Mouse (Mus musculus): Measurements from ENCODE around the gene Spop. TPM values are rescaled to one million over a fixed set of nuclear protein-coding genes. Genes with fewer than 3 reads are reported as not detected.

The Spop gene
- total and polyA plus RNA-seq, 2 experiments from 2014 or later: 34.5 to 142 TPM

- ATAC-seq (ENCODE audit: insufficient read depth, low read depth): no peak
- H3K4me3 ChIP-seq (ENCODE audit: low read depth, low read length): no peak overlapping the region
- no peak for DNase-seq (ENCODE audit: low spot score)
- WGBS: 53% methylated on average over 5 of the region's 5 CpGs
- H3K36me3 ChIP-seq (replicated peaks; ENCODE audit: control insufficient read depth, insufficient read depth, low read length): peaks cover 24% of the 10 kb centered on the region; the same call in 1 of the 2 replicates
- H3K4me2 ChIP-seq (ENCODE audit: low read depth, low read length): no peak overlapping the region
- H3K27me3 ChIP-seq (ENCODE audit: control insufficient read depth, insufficient read depth, low read length): no peaks in the 10 kb centered on the region
- no peak overlapping the region for H3K9ac ChIP-seq (replicated peaks; ENCODE audit: low read depth, low read length)
- no peak for TF ChIP-seq CTCF (IDR thresholded peaks at IDR 0.05; ENCODE audit: low read depth)
- TF ChIP-seq EP300 (IDR thresholded peaks at IDR 0.05; ENCODE audit: low read depth): no peak
- H3K4me1 ChIP-seq (ENCODE audit: control insufficient read depth, insufficient read depth): no peaks in the 10 kb centered on the region
- no peaks in the 10 kb centered on the region for H3K9me3 ChIP-seq (replicated peaks; ENCODE audit: control insufficient read depth, low read length)
- no peak overlapping the region for H3K27ac ChIP-seq (ENCODE audit: low read depth)
Measured at GRCm38 (mm10) chr11:95379552-95379951, 34.3 kb upstream of the Spop start.

DNA sequence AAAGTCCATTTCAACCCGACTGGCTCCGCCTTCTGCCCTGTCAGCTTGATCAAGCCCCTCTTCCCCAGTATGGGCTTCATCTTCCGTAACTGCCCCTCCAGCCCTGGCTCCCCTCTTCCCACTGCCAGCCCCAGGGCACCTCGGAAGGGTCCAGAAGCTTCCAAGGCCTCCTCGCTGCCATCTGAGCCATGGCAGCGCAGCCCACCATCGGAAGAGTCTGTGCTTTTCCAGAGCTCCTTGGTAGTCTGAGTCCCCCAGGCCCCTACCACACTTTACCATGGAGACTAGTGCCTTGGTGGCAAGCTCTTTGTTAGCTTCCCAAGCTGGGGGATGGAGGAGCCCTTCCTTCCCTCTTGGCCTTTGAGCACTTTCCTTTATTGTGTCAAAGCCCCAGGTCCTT, 33.2 kb upstream of the Spop start:
- Histone ChIP-seq H3K36me3 (replicated peaks; ENCODE audit: control insufficient read depth, insufficient read depth, low read length) (peaks cover 15% of the 10 kb centered on the region; the same call in 1 of the 2 replicates), H3K27me3 (ENCODE audit: control insufficient read depth, insufficient read depth, low read length) (no peaks in the 10 kb centered on the region), H3K27ac (ENCODE audit: low read depth) (no peak overlapping the region), H3K9ac (replicated peaks; ENCODE audit: low read depth, low read length) (no peak overlapping the region), H3K9me3 (replicated peaks; ENCODE audit: control insufficient read depth, low read length) (no peaks in the 10 kb centered on the region), H3K4me3 (ENCODE audit: low read depth, low read length) (no peak overlapping the region), H3K4me1 (ENCODE audit: control insufficient read depth, insufficient read depth) (peaks cover 4% of the 10 kb centered on the region; the same call in 1 of the 2 replicates), H3K4me2 (ENCODE audit: low read depth, low read length) (no peak overlapping the region)
- no peak for ATAC-seq (ENCODE audit: insufficient read depth, low read depth)
- 85% methylated on average over 7 of the region's 7 CpGs for WGBS
- no peak for DNase-seq (ENCODE audit: low spot score)
- TF ChIP-seq EP300 (IDR thresholded peaks at IDR 0.05; ENCODE audit: low read depth) (no peak), CTCF (IDR thresholded peaks at IDR 0.05; ENCODE audit: low read depth) (no peak)

GRCm38 (mm10) chr11:95381146-95381545, 32.7 kb upstream of the Spop start:
- ATAC-seq (ENCODE audit: insufficient read depth, low read depth) (no peak), DNase-seq (ENCODE audit: low spot score) (no peak)
- 86% methylated on average over 1 of the region's 1 CpGs for WGBS
- no peaks in the 10 kb centered on the region for H3K9me3 ChIP-seq (replicated peaks; ENCODE audit: control insufficient read depth, low read length)
- H3K9ac ChIP-seq (replicated peaks; ENCODE audit: low read depth, low read length): no peak overlapping the region
- TF ChIP-seq CTCF (IDR thresholded peaks at IDR 0.05; ENCODE audit: low read depth) (no peak), EP300 (IDR thresholded peaks at IDR 0.05; ENCODE audit: low read depth) (no peak)
- peaks cover 4% of the 10 kb centered on the region; the same call in 1 of the 2 replicates for H3K4me1 ChIP-seq (ENCODE audit: control insufficient read depth, insufficient read depth)
- H3K27me3 ChIP-seq (ENCODE audit: control insufficient read depth, insufficient read depth, low read length): no peaks in the 10 kb centered on the region
- H3K4me2 ChIP-seq (ENCODE audit: low read depth, low read length): no peak overlapping the region
- peaks cover 11% of the 10 kb centered on the region; the same call in 1 of the 2 replicates for H3K36me3 ChIP-seq (replicated peaks; ENCODE audit: control insufficient read depth, insufficient read depth, low read length)
- no peak overlapping the region for H3K4me3 ChIP-seq (ENCODE audit: low read depth, low read length)
- H3K27ac ChIP-seq (ENCODE audit: low read depth): no peak overlapping the region

DNA sequence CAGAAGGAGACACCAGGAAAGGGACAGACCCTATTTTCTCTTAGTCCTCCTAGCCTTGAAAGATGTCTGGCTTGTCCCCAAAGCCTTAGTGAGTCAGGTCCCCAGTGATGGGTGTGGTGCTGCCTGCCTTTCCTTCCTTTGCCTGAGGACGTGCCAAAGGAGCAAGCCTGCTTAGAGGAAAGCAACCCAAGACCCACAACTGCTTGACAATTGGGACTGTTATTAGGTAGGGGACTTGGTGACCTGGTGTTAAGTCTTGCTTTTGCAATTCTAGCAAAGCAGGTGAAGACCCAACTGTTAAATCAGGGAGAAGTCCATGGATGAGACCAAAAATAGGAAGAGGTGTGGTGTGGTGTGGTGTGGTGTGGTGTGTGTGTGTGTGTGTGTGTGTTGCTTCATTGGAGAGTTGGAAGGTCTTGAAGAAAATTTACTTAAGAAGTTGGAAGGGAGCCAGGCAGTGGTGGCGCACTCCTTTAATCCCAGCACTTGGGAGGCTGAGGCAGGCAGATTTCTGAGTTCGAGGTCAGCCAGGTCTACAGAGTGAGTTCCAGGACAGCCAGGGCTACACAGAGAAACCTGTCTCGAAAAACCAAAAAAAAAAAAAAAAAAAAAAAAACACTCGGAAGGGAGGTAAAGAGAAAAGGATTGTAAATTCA, 30.4 kb upstream of the Spop start:
- no peak for TF ChIP-seq CTCF (IDR thresholded peaks at IDR 0.05; ENCODE audit: low read depth)
- no peak for TF ChIP-seq EP300 (IDR thresholded peaks at IDR 0.05; ENCODE audit: low read depth)
- Histone ChIP-seq H3K36me3 (replicated peaks; ENCODE audit: control insufficient read depth, insufficient read depth, low read length) (peaks cover 21% of the 10 kb centered on the region), H3K27me3 (ENCODE audit: control insufficient read depth, insufficient read depth, low read length) (no peaks in the 10 kb centered on the region), H3K4me3 (ENCODE audit: low read depth, low read length) (no peak overlapping the region), H3K4me2 (ENCODE audit: low read depth, low read length) (no peak overlapping the region), H3K9me3 (replicated peaks; ENCODE audit: control insufficient read depth, low read length) (no peaks in the 10 kb centered on the region), H3K4me1 (ENCODE audit: control insufficient read depth, insufficient read depth) (peaks cover 4% of the 10 kb centered on the region; the same call in 1 of the 2 replicates), H3K9ac (replicated peaks; ENCODE audit: low read depth, low read length) (no peak overlapping the region), H3K27ac (ENCODE audit: low read depth) (peak overlapping the region; percentile 51)
- DNase-seq (ENCODE audit: low spot score) (no peak), ATAC-seq (ENCODE audit: insufficient read depth, low read depth) (no peak)
- 67% methylated on average over 5 of the region's 5 CpGs for WGBS

DNA sequence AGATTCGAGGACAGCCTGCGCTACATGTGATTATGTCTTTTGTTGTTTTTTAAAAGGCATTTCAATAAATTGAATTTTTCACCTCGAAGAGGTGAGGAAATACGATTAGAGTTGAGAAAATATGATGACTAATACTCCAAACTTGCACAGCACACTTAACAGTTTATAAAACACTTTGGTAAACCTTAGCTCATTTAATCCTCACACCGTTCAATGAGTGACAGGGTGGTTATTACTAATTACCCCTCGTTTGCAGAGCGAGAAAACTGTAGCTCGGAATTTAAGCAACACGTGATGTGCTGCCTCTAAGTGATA, 29.9 kb upstream of the Spop start:
- Histone ChIP-seq H3K4me1 (ENCODE audit: control insufficient read depth, insufficient read depth) (peaks cover 4% of the 10 kb centered on the region; the same call in 1 of the 2 replicates), H3K9ac (replicated peaks; ENCODE audit: low read depth, low read length) (no peak overlapping the region), H3K4me3 (ENCODE audit: low read depth, low read length) (peak overlapping the region; percentile 80), H3K27ac (ENCODE audit: low read depth) (peak overlapping the region; percentile 36; the same call in 1 of the 2 replicates), H3K9me3 (replicated peaks; ENCODE audit: control insufficient read depth, low read length) (no peaks in the 10 kb centered on the region), H3K36me3 (replicated peaks; ENCODE audit: control insufficient read depth, insufficient read depth, low read length) (peaks cover 25% of the 10 kb centered on the region), H3K27me3 (ENCODE audit: control insufficient read depth, insufficient read depth, low read length) (no peaks in the 10 kb centered on the region), H3K4me2 (ENCODE audit: low read depth, low read length) (peak overlapping the region; percentile 65; the same call in 1 of the 2 replicates)
- no peak for TF ChIP-seq CTCF (IDR thresholded peaks at IDR 0.05; ENCODE audit: low read depth)
- TF ChIP-seq EP300 (IDR thresholded peaks at IDR 0.05; ENCODE audit: low read depth): no peak
- WGBS: 39% methylated on average over 9 of the region's 9 CpGs
- DNase-seq (ENCODE audit: low spot score) (no peak), ATAC-seq (ENCODE audit: insufficient read depth, low read depth) (no peak)

Measured in heart, postnatal 0 days (tissue).